Mouse (Mus musculus) stomach, postnatal 0 days (tissue): ENCODE results near the gene Pdcl.

Experiments used
- CTCF ChIP-seq: IDR thresholded peaks from 2 replicates; pipeline ENCODE4 v1.5.1; 2016; ENCODE audit warnings: antibody characterized with exemption, low read depth, mild to moderate bottlenecking, moderate library complexity
- EP300 ChIP-seq: optimal IDR thresholded peaks from 2 replicates; pipeline ENCODE3; 2016; ENCODE audit warnings: antibody characterized with exemption

DNA sequence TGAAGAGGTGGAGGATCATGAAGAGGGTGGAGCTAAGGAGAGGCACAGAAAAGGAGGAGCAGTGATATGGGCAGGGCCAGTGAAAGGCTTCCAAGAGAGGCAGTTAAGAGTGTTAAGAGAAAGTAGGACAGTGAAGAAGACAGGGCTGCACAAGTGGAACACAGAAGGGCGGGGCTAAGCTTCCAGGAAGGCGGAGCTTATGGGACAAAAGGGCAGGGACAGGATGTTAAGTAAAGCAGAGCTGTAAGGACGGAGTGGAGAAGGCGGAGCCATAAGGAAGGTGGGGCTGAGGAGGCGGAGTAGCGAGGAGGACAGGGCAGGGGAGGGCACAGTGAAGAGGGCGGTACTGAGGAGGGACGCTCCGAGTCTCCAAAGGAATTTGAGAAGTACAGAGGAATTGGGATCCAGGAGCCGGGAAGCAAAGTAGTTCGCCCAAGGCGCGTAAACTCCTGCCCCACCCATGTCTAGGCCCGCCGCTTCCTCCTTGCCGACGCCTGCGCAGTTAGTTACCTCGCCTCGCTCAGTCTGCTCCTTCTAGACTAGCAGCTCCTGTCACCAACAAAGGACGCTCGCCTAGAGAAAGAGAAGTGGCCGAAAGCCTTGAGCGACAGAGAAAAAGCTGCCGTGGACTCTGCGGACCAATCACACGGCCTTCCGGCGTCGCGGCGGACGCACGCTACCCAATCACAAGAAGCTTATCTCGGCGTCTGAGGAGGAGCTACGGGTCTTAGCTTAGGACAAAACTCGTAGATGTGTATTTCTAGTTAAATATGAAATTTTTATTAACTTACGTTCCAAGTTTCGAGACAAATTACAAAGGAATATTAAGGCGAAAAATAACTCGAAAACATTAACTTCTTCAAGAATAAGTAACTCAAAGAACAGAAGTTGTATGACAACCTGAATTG lies at the start of gene Pdcl:
- TF ChIP-seq CTCF, result peak; percentile 12; the same call in 1 of the 2 replicates
- peak; percentile 71 for TF ChIP-seq EP300
